Mouse (Mus musculus): ENCODE results near the gene Gm20441.

DNA sequence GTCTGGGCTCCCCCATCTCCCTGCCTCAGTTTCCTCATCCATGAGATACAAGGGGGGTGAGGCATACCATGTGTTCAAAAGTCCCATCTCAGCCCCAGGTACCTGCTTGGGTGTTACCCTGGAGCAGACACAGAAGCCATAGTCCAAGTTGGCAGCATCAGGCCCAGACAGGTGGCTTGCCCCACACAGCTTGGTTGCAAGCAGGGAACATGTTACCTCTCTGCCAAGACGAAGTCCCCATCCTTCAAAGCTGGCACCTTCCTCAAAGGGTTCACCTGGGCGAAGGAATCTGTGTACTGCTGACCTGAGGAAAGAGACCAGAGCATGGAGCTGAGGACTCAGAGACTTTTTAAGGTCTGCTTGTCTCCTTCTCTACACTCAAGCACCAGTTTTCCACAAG is 2.9 kb downstream of the Gm20441 start:
- TF ChIP-seq CTCF (IDR thresholded peaks at IDR 0.05; ENCODE audit: insufficient read depth, low read depth, low read length) = no peak
- no peak for TF ChIP-seq POLR2A (IDR thresholded peaks at IDR 0.05; ENCODE audit: insufficient read depth, low read depth, low read length)

Measured in olfactory bulb, adult 2 months (tissue).